Comparison of ENCODE assay signal across 11 mouse cellular contexts in genomic region chr13:11836304-11837078, GRCm38 (mm10).
DNase-seq lines count a peak whose midpoint lies in the region; ATAC-seq and TF ChIP-seq lines count a peak whose summit lies in the region.
"Had no signal": no experiment of that assay in that cellular context is flagged by ENCODE, and none has a peak within 500 bp of the region (broad histone marks: within the 10 kb centered on the region; RNA-seq: fewer than 3 reads in every experiment).

No protein-coding gene starts in this region.

- TF ChIP-seq CTCF in stomach, postnatal 0 days (IDR thresholded peaks at IDR 0.05; ENCODE audit: low read depth): no peak

- H3K9ac ChIP-seq in heart, embryonic 12.5 days: no peak overlapping the region
- no peak overlapping the region for H3K9ac ChIP-seq in stomach, embryonic 14.5 days (replicated peaks; ENCODE audit: low read depth, low read length)
- no peak overlapping the region for H3K9ac ChIP-seq in stomach, postnatal 0 days (ENCODE audit: low read length)

- peak overlapping the region; percentile 70 for H3K27ac ChIP-seq in heart, embryonic 12.5 days (ENCODE audit: poor library complexity, severe bottlenecking)
- H3K27ac ChIP-seq in stomach, embryonic 14.5 days (ENCODE audit: low read length): no peak overlapping the region
- no peak overlapping the region for H3K27ac ChIP-seq in stomach, postnatal 0 days (replicated peaks)
- H3K27ac ChIP-seq in embryonic facial prominence, embryonic 10.5 days (replicated peaks): 0 out of 2 replicates have a peak overlapping the region, but pooled peaks have one; percentile 19

- no peak for TF ChIP-seq EP300 in stomach, postnatal 0 days (optimal IDR thresholded peaks at IDR 0.05)

- no peak overlapping the region for H3K4me2 ChIP-seq in heart, embryonic 12.5 days
- no peak overlapping the region for H3K4me2 ChIP-seq in stomach, embryonic 14.5 days (replicated peaks; ENCODE audit: low read depth, low read length)
- H3K4me2 ChIP-seq in stomach, postnatal 0 days (replicated peaks; ENCODE audit: low read depth): no peak overlapping the region

- H3K9me3 ChIP-seq in heart, embryonic 12.5 days (replicated peaks): no peaks in the 10 kb centered on the region
- no peaks in the 10 kb centered on the region for H3K9me3 ChIP-seq in stomach, embryonic 14.5 days (ENCODE audit: control insufficient read depth, low read depth, low read length)
- H3K9me3 ChIP-seq in stomach, postnatal 0 days (ENCODE audit: control insufficient read depth, low read length): no peaks in the 10 kb centered on the region
- no peaks in the 10 kb centered on the region for H3K9me3 ChIP-seq in embryonic facial prominence, embryonic 10.5 days

- DNase-seq in heart, postnatal 14 days: no peak
- no peak for DNase-seq in stomach, postnatal 0 days (ENCODE audit: low spot score)
- DNase-seq in embryonic facial prominence, embryonic 10.5 days (ENCODE audit: low spot score): no peak
- DNase-seq in retina, postnatal 1 day: peak; percentile 51
- no peak for DNase-seq in left cerebral cortex, postnatal 14 days (ENCODE audit: low spot score in 2 of 2)
- no peak for DNase-seq in kidney, postnatal 25 days
- DNase-seq: gastrocnemius, postnatal 36 days; right cerebral cortex, adult 18-20 months had no signal

- H3K27me3 ChIP-seq in heart, embryonic 12.5 days (replicated peaks): no peaks in the 10 kb centered on the region
- H3K27me3 ChIP-seq in stomach, embryonic 14.5 days (ENCODE audit: control insufficient read depth, insufficient read depth, low read length): no peaks in the 10 kb centered on the region
- H3K27me3 ChIP-seq in stomach, postnatal 0 days (ENCODE audit: control insufficient read depth, insufficient read depth, low read length): no peaks in the 10 kb centered on the region
- no peaks in the 10 kb centered on the region for H3K27me3 ChIP-seq in embryonic facial prominence, embryonic 10.5 days (replicated peaks; ENCODE audit: low read depth, poor library complexity, severe bottlenecking)

- peaks cover 8% of the 10 kb centered on the region for H3K36me3 ChIP-seq in heart, embryonic 12.5 days
- no peaks in the 10 kb centered on the region for H3K36me3 ChIP-seq in stomach, embryonic 14.5 days (ENCODE audit: control insufficient read depth, insufficient read depth, low read length)
- H3K36me3 ChIP-seq in stomach, postnatal 0 days (ENCODE audit: control insufficient read depth, insufficient read depth, low read length): no peaks in the 10 kb centered on the region
- H3K36me3 ChIP-seq in embryonic facial prominence, embryonic 10.5 days (replicated peaks): no peaks in the 10 kb centered on the region

- ATAC-seq in heart, embryonic 12.5 days (ENCODE audit: insufficient number of reproducible peaks, low FRiP score): peak; percentile 96
- peak; percentile 46; the same call in 1 of the 2 replicates for ATAC-seq in stomach, embryonic 14.5 days (ENCODE audit: insufficient number of reproducible peaks, insufficient read depth, low FRiP score, low read depth)
- no peak for ATAC-seq in stomach, postnatal 0 days (ENCODE audit: low FRiP score, low TSS enrichment)
- ATAC-seq: forebrain, embryonic 14.5 days had no signal

- peaks cover 19% of the 10 kb centered on the region for H3K4me1 ChIP-seq in heart, embryonic 12.5 days (replicated peaks)
- no peaks in the 10 kb centered on the region for H3K4me1 ChIP-seq in stomach, embryonic 14.5 days (ENCODE audit: control insufficient read depth, insufficient read depth, low read length)
- H3K4me1 ChIP-seq in stomach, postnatal 0 days (replicated peaks; ENCODE audit: control insufficient read depth, insufficient read depth): no peaks in the 10 kb centered on the region
- no peaks in the 10 kb centered on the region for H3K4me1 ChIP-seq in embryonic facial prominence, embryonic 10.5 days

- 50% methylated on average over 6 of the region's 6 CpGs for WGBS in heart, embryonic 12.5 days
- 53% methylated on average over 6 of the region's 6 CpGs for WGBS in stomach, embryonic 14.5 days
- 50% methylated on average over 6 of the region's 6 CpGs for WGBS in stomach, postnatal 0 days
- 57% methylated on average over 6 of the region's 6 CpGs for whole genome bisulfite sequencing in embryonic facial prominence, embryonic 10.5 days

- intact Hi-C loops in heart, postnatal 14 days (cut with DNase I): no loop called here
- intact Hi-C loops in left cerebral cortex, postnatal 14 days (cut with DNase I): no loop called here

- H3K4me3 ChIP-seq in heart, embryonic 12.5 days: no peak overlapping the region
- H3K4me3 ChIP-seq in stomach, embryonic 14.5 days (ENCODE audit: low read depth, low read length): no peak overlapping the region
- no peak overlapping the region for H3K4me3 ChIP-seq in stomach, postnatal 0 days (ENCODE audit: low read depth, low read length)
- no peak overlapping the region for H3K4me3 ChIP-seq in embryonic facial prominence, embryonic 10.5 days

Comparison
In these comparisons a context has a peak if more than half of its experiments do, and no peak if none do; other contexts are left out.
1. H3K27ac ChIP-seq: peak in heart, embryonic 12.5 days (single experiment) and embryonic facial prominence, embryonic 10.5 days (single experiment); none in stomach, embryonic 14.5 days (single experiment) and stomach, postnatal 0 days (single experiment).